Mouse (Mus musculus) thymus, adult 2 months (tissue): ENCODE measurements around the gene Gm11757.
"Not testable (repeated sequence)": the region's sequence is repeated elsewhere in the genome, so short reads cannot be mapped to it uniquely, and the experiment has no call there.

Experiments
- CTCF ChIP-seq: fragments of 200-500 bp; IDR thresholded peaks from 2 replicates; pipeline ENCODE4 v1.5.1; 2012; ENCODE audit warnings: mild to moderate bottlenecking, control low read depth, low read length, moderate library complexity, borderline replicate concordance; ENCODE audit not compliant: control insufficient read depth, poor library complexity, insufficient read depth; ENCODE audit errors: extremely low read depth
- POLR2A ChIP-seq: fragments of 200-500 bp; IDR thresholded peaks from 2 replicates; pipeline ENCODE4 v1.6.1; 2012; ENCODE audit warnings: mild to moderate bottlenecking, low read length, control low read depth, moderate library complexity; ENCODE audit not compliant: control insufficient read depth, poor library complexity, insufficient read depth; ENCODE audit errors: extremely low read depth

GRCm38 (mm10) chr4:73891012-73891411, at the start of gene Gm11757:
- TF ChIP-seq CTCF, POLR2A: not testable (repeated sequence)
